Mouse (Mus musculus) MEL (cell line): ENCODE results near the gene Uggt1. TPM values are rescaled to one million over a fixed set of nuclear protein-coding genes. Genes with fewer than 3 reads are reported as not detected.
A peak's percentile ranks its signal among the peaks of the same experiment; 100 is the strongest.

Experiments
- DNase-seq: peaks from one replicate; pipeline ENCODE4 v3.0.0; 2011; ENCODE audit warnings: low read depth, low spot score
- H3K27ac ChIP-seq: 2 replicates; pipeline ENCODE4 v1.5.1; 2012; ENCODE audit warnings: low read depth, mild to moderate bottlenecking, control low read depth, low read length, moderate library complexity; ENCODE audit not compliant: control insufficient read depth
- H3K27me3 ChIP-seq, 2 experiments: fragments of 150-350 bp in 1 of 2; sonication (generic) in 1 of 2; 2 replicates each; pipeline ENCODE4 v1.6.1; 2012; ENCODE audit warnings: low read length in 2 of 2, mild to moderate bottlenecking in 2 of 2, improper control_type of control experiment in 1 of 2, moderate library complexity in 1 of 2; ENCODE audit not compliant: insufficient read depth in 2 of 2, control insufficient read depth in 1 of 2
- H3K36me3 ChIP-seq, 2 experiments: 2 replicates each; pipeline ENCODE4 v1.6.1; 2012 to 2014; ENCODE audit warnings: low read length in 2 of 2, improper control_type of control experiment in 1 of 2, inconsistent platforms in 1 of 2, mild to moderate bottlenecking in 1 of 2; ENCODE audit not compliant: insufficient read depth in 2 of 2, control insufficient read depth in 1 of 2
- H3K4me1 ChIP-seq, 2 experiments: fragments of 150-350 bp in 1 of 2; sonication (generic) in 1 of 2; 2 replicates each; pipeline ENCODE4 v1.6.1; 2012; ENCODE audit warnings: low read length in 2 of 2, improper control_type of control experiment in 1 of 2, mild to moderate bottlenecking in 1 of 2; ENCODE audit not compliant: insufficient read depth in 2 of 2, control insufficient read depth in 1 of 2
- H3K4me3 ChIP-seq, 2 experiments: fragments of 150-350 bp in 1 of 2; sonication (generic) in 1 of 2; 2 replicates each; pipeline ENCODE4 v1.5.1; 2012; ENCODE audit warnings: low read depth in 2 of 2, low read length in 2 of 2, mild to moderate bottlenecking in 2 of 2, moderate library complexity in 2 of 2, control low read depth in 1 of 2, improper control_type of control experiment in 1 of 2; ENCODE audit not compliant: control insufficient read depth in 1 of 2, insufficient read depth in 1 of 2
- H3K79me2 ChIP-seq: 2 replicates; pipeline ENCODE4 v1.6.1; 2012; ENCODE audit warnings: mild to moderate bottlenecking, low read length, moderate library complexity; ENCODE audit not compliant: control insufficient read depth, poor library complexity, insufficient read depth
- H3K9ac ChIP-seq: 2 replicates; pipeline ENCODE4 v1.6.1; 2012; ENCODE audit warnings: low read depth, mild to moderate bottlenecking, control low read depth, low read length, moderate library complexity; ENCODE audit not compliant: control insufficient read depth, poor library complexity, severe bottlenecking
- H3K9me3 ChIP-seq: fragments of 150-350 bp; sonication (generic); replicated peaks from 2 replicates; pipeline ENCODE4 v1.6.1; 2012; ENCODE audit warnings: mild to moderate bottlenecking, low read length, improper control_type of control experiment, moderate library complexity; ENCODE audit not compliant: insufficient read depth
- BHLHE40 ChIP-seq: IDR thresholded peaks from 2 replicates; pipeline ENCODE4 v1.6.1; 2012; ENCODE audit warnings: low read depth, mild to moderate bottlenecking, inconsistent platforms, low read length, improper control_type of control experiment, borderline replicate concordance
- CHD2 ChIP-seq: IDR thresholded peaks from 2 replicates; pipeline ENCODE4 v1.6.1; 2011; ENCODE audit warnings: low read length, improper control_type of control experiment
- ELF1 ChIP-seq: IDR thresholded peaks from 2 replicates; pipeline ENCODE4 v1.6.1; 2014; ENCODE audit warnings: low read depth, mild to moderate bottlenecking, inconsistent platforms, low read length, improper control_type of control experiment, moderate library complexity
- EP300 ChIP-seq, 2 experiments: IDR thresholded peaks; 2 replicates each; pipeline ENCODE4 v1.6.1; 2011; ENCODE audit warnings: improper control_type of control experiment in 2 of 2, low read length in 2 of 2, low read depth in 1 of 2, mild to moderate bottlenecking in 1 of 2
- ETS1 ChIP-seq: IDR thresholded peaks from 2 replicates; pipeline ENCODE4 v1.6.1; 2012; ENCODE audit warnings: low read depth, mild to moderate bottlenecking, inconsistent platforms, low read length, improper control_type of control experiment, moderate library complexity
- GABPA ChIP-seq: IDR thresholded peaks from 2 replicates; pipeline ENCODE4 v1.6.1; 2012; ENCODE audit warnings: low read depth, mild to moderate bottlenecking, inconsistent platforms, low read length, improper control_type of control experiment, moderate library complexity
- HCFC1 ChIP-seq: IDR thresholded peaks from 2 replicates; pipeline ENCODE4 v1.6.1; 2012; ENCODE audit warnings: low read depth, mild to moderate bottlenecking, inconsistent platforms, low read length, improper control_type of control experiment, moderate library complexity
- KAT2A ChIP-seq: conservative IDR thresholded peaks from 2 replicates; pipeline ENCODE4 v1.6.1; 2012; ENCODE audit warnings: low read depth, low read length, improper control_type of control experiment, inconsistent platforms
- MEF2A ChIP-seq: IDR thresholded peaks from 2 replicates; pipeline ENCODE4 v1.6.1; 2014; ENCODE audit warnings: low read depth, mild to moderate bottlenecking, inconsistent platforms, low read length, improper control_type of control experiment; ENCODE audit not compliant: poor library complexity, insufficient replicate concordance, severe bottlenecking; ENCODE audit errors: extremely low read depth
- MXI1 ChIP-seq: IDR thresholded peaks from 2 replicates; pipeline ENCODE4 v1.6.1; 2011; ENCODE audit warnings: mild to moderate bottlenecking, low read depth, low read length, improper control_type of control experiment
- NELFE ChIP-seq: IDR thresholded peaks from 2 replicates; pipeline ENCODE4 v1.6.1; 2011; ENCODE audit warnings: low read depth, low read length, improper control_type of control experiment
- POLR2AphosphoS2 ChIP-seq: IDR thresholded peaks from 2 replicates; pipeline ENCODE4 v1.6.1; 2011; ENCODE audit warnings: low read length, improper control_type of control experiment
- SIN3A ChIP-seq: IDR thresholded peaks from 2 replicates; pipeline ENCODE4 v1.6.1; 2012; ENCODE audit warnings: low read length, improper control_type of control experiment, inconsistent platforms
- SMC3 ChIP-seq: IDR thresholded peaks from 2 replicates; pipeline ENCODE4 v1.6.1; 2011; ENCODE audit warnings: low read depth, low read length, improper control_type of control experiment
- TBP ChIP-seq: IDR thresholded peaks from 2 replicates; pipeline ENCODE4 v1.8.0; 2011; ENCODE audit warnings: low read depth, low read length, improper control_type of control experiment
- UBTF ChIP-seq: IDR thresholded peaks from 2 replicates; pipeline ENCODE4 v1.6.1; 2012; ENCODE audit warnings: low read depth, mild to moderate bottlenecking, inconsistent platforms, low read length, improper control_type of control experiment, moderate library complexity, borderline replicate concordance; ENCODE audit not compliant: insufficient read depth
- USF2 ChIP-seq, 2 experiments: IDR thresholded peaks; 2 replicates each; pipeline ENCODE4 v1.6.1; 2011 to 2012; ENCODE audit warnings: improper control_type of control experiment in 2 of 2, low read length in 2 of 2, borderline replicate concordance in 1 of 2, inconsistent platforms in 1 of 2, low read depth in 1 of 2, mild to moderate bottlenecking in 1 of 2; ENCODE audit not compliant: insufficient read depth in 1 of 2
- ZKSCAN1 ChIP-seq: IDR thresholded peaks from 2 replicates; pipeline ENCODE4 v1.6.1; 2012; ENCODE audit warnings: low read depth, mild to moderate bottlenecking, inconsistent platforms, low read length, improper control_type of control experiment, moderate library complexity
- ZNF384 ChIP-seq: IDR thresholded peaks from 2 replicates; pipeline ENCODE4 v1.6.1; 2012; ENCODE audit warnings: low read depth, mild to moderate bottlenecking, inconsistent platforms, low read length, improper control_type of control experiment
- polyA plus RNA-seq, 2 experiments: library from polyadenylated mRNA; stranded (reverse) in 1 of 2; unstranded in 1 of 2; fragments of >175 nt in 1 of 2; fragments of >200 nt in 1 of 2; gene quantifications; 2 replicates each; pipeline versions ENCODE4 v1.2.1 to v1.2.4; 2012; ENCODE audit warnings: low replicate concordance in 2 of 2, low read depth in 1 of 2; ENCODE audit not compliant: insufficient read length in 2 of 2, insufficient read depth in 1 of 2, missing spikeins in 1 of 2
- total RNA-seq: library from RNA; depleted of rRNA; stranded (reverse); fragments of 300-350 nt; gene quantifications from 2 replicates; pipeline ENCODE4 v1.2.3, GENCODE M21; 2012

Gene Uggt1
- total and polyA plus RNA-seq, 3 experiments: 33.8 to 98.3 (median 47.9) TPM

GRCm38 (mm10) chr1:36244058-36244827 is at the start of gene Uggt1 (continued):
- peak; percentile 72 for TF ChIP-seq KAT2A
- no peak for TF ChIP-seq USF2 (IDR thresholded peaks at IDR 0.05; ENCODE audit: borderline replicate concordance in 1 of 2, insufficient read depth in 1 of 2, low read depth in 1 of 2, low read length in 2 of 2)
- TF ChIP-seq SMC3: no peak

GRCm38 (mm10) chr1:36293470-36293869 is 49.0 kb upstream of the Uggt1 start:
- Histone ChIP-seq H3K4me3 (no peak overlapping the region), H3K9ac (no peak overlapping the region), H3K4me1 (no peaks in the 10 kb centered on the region), H3K36me3 (no peaks in the 10 kb centered on the region), H3K27me3 (peaks cover 0 to 3% of the 10 kb centered on the region in 2 experiments; a peak in 1 of 4 replicates), H3K27ac (no peak overlapping the region), H3K79me2 (no peaks in the 10 kb centered on the region), H3K9me3 (no peaks in the 10 kb centered on the region)
- no peak for DNase-seq
- TF ChIP-seq EP300 (IDR thresholded peaks at IDR 0.05; ENCODE audit: low read depth in 1 of 2, low read length in 2 of 2) (no peak), ZNF384 (no peak), MXI1 (no peak), MEF2A (no peak), CHD2 (no peak)

- no peak overlapping the region for H3K27ac ChIP-seq
- H3K4me1 ChIP-seq: no peaks in the 10 kb centered on the region
- no peak overlapping the region for H3K9ac ChIP-seq
- TF ChIP-seq ELF1 (no peak), NELFE (no peak), POLR2AphosphoS2 (no peak), BHLHE40 (no peak), ZKSCAN1 (no peak), ETS1 (no peak), KAT2A (no peak), SIN3A (no peak), UBTF (no peak), HCFC1 (no peak), EP300 (IDR thresholded peaks at IDR 0.05; ENCODE audit: low read depth in 1 of 2, low read length in 2 of 2) (no peak), TBP (no peak), GABPA (no peak)
- H3K27me3 ChIP-seq: no peaks in the 10 kb centered on the region
- no peak overlapping the region for H3K4me3 ChIP-seq
- H3K79me2 ChIP-seq: no peaks in the 10 kb centered on the region
- H3K9me3 ChIP-seq: no peaks in the 10 kb centered on the region
- DNase-seq: no peak
- H3K36me3 ChIP-seq: no peaks in the 10 kb centered on the region; a peak in 1 of 4 replicates
Measured at GRCm38 (mm10) chr1:36281849-36282248, 37.3 kb upstream of the Uggt1 start.
